Mouse (Mus musculus) layer of hippocampus, adult 11-12 months (tissue): ENCODE data around the gene Ypel1.
A peak's percentile ranks its signal among the peaks of the same experiment; 100 is the strongest.

ENCODE experiments used
- DNase-seq: peaks from one replicate; pipeline ENCODE4 v3.0.0; 2022; ENCODE audit warnings: low spot score

Ypel1 gene

DNA sequence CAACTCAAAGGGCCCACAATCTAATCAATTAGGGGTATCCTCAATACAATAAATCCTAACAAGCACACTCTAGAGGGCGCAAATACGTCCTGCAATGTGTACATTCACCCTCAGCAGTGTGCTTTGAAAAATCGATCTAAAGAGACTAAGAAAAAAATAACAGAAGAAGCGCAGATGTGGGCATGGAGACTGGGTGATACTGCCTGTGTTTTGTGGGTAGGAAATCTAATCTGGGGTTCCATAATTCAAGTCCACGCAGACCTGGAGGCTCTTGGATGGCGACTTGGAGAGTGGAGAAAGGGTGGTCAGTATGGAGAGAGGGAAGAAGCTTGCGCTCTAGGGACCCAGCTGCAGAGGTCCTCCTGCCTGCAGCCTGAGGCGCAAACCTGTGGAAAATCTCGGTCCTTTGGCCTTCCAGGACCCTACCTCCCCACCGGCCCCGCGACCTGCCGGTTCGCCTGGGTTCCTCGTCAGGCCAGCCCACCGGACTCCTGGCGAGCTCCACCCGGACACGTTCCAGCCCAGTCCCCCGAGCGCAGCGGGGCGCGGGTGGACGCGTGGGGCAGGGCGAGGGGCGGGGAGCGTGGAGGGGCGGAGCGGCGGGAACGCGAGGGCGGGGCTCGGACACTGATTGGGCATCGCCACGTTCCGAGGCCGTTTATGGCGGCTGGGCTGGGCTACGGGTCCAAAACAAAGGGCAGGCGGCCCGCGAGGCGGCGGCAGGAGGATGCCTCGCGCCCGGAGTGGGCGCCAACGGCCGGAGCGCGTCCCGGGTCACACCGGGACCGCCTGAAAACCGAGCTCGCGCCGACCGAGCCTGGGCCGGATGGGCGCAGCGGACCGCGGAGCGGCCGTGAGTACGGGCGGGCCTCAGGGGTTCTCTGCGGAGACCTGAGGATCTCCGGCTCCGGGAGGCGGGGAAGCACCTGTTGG is at the start of gene Ypel1:
TSS of gene Ypel1 (plus strand) at position 186 of the 933 bp plus-strand sequence.
- peak; percentile 85 for DNase-seq

DNA sequence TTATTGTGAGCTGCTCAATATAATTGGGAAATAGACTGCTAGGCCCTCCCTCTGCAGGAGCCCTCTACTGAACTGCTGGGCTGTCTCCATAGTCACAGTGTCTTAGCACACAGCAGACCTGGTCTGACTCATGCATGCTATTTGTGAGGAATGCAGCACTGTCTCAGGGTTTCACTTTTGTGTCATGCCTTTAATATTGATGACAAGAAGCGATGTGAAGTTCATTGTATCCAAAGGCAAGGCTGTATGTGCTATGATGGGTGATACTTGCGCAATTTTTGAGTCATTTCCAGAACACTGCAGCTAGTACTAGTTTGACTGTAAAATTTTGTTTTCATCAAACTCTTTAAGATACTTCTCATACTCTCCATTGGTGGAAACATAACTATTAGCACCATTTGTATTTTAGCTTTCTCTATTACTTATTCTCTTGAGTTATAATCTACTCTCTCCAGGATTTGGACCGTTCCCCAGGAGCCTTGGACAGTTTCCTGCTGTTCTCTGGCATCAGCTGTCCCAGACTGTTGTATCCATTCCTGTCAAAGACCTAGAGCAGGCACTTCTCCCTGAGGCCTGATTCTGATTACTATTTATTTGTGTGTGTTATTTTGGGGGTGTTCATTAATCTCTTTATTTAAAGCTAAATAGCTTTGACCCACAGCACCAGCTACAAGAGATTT is 44.9 kb upstream of the Ypel1 start:
- no peak for DNase-seq

DNA sequence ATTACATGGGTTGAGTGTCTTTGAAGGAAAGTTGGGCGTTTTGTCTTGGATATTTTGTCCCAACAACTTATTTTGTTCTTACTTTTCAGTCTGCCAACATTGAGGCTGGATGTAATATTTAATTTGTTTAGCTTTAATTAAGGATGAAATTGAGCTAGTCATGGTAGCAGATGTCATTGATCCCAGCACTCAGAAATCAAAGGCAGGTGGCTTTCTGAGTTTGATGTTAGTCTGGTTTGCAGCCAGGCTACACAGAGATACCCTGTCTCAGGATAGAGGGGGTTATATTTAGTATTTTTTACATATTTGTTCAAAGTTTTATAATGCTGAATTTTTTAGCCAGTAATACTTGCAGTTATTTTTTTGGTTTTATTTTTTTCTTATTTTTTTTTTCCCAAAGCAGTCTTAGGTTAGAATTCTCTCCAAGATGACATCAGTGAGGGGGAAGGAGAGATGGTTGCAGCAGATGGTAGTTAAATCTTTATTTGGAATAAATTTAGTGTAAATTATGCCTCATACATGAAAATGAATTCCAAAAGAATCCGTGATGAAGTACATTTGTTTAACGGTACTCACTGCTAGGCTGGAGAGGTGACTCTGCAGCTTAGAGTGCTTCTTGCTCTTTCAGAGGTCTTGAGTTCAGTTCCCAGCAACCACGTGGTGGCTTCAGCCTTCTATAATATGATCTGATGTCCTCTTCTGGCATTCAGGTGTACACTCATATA is 39.4 kb upstream of the Ypel1 start:
- peak; percentile 26 for DNase-seq

DNA sequence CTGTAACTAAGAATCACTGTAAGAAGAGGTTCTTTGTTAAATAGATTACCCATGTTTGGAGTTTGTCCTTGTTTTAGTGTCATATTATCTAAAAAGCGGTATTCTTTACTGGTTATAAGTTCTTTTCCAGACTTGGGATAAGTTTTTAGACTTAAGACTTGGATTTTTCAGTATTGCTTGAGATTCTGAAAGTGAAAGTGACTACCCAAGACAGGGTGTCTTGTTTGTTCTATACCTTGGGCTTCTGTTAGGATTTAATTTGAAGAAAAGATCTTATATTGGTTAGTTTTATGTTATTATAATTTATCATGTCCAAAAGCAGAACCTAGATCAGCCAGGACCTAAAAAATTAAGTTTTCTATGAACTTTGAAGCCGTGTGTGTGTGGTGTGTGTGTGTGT is 35.7 kb upstream of the Ypel1 start:
- DNase-seq: no peak

DNA sequence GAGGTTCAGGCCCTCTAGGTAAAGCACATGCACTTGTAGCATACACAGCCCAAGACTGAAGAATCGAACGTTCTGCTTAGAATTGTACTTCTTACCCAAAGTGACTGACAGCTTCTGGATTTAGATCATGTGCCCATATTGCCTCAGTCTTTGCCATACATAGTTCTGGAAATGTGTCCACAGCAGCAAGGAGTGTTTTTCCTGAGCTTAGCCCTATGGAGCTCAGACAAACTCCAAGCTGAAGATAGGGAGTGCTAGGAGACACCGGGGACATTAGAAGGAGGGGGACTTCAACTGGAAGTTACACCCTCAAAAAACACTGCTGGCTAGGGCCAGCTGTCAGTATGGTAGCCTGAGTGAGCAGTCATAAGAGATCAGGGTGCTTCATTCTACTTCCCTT is 28.8 kb upstream of the Ypel1 start:
- no peak for DNase-seq

DNA sequence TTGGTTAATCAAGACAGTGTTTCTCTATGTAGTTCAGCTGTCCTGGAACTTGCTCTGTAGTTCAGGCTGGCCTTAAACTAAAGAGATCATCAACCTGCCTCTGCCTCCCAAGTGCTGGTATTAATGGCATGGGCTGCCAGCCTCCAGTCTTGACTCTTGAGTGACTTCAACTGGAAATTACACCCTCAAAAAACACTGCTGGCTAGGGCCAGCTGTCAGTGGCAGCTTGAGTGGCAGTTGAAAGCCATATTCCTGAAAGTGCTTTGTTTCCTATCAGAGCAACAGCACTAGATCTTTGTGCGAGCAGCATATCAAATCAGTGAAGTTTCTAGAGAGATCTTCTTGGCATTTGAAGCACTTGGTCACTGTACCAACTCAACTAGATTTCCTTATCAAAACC is 28.1 kb upstream of the Ypel1 start:
- no peak for DNase-seq

DNA sequence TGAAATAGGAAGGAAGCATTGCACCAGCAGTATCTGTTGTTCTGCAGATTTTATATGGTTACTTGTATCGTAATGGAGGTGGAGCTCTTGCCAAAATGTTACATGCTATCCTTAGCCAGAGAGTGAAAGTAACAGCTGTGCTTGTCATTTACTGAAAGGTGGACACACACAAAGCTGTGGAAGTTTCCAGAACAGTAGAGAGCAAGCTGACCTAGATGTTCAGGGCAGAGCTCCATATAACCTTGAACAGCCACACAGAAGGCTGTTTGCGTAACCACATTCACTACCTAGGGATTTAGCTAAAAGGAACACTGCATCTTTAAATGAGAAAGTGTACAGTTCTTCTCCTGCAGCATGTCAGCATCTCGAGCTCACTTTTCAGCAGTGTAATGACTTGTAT is 25.2 kb upstream of the Ypel1 start:
- no peak for DNase-seq

DNA sequence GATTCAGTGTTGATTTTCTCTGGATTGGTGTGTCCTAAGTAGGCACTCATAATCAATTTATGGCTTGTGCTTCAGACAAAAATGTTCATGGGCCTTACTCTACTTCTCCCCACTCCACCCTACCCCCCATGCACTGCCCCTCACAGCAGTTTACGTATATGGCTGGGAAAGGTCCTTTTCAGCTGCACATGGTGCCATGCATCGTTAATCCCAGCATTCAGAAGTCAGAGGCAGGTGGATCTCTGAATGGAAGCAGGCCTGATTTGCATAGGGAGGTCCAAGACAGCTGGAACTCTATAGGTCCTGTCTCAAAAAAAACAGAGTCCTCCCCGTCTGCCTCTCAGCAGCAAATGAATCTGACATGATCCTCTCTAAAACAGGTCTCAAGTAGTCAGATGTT is 24.2 kb upstream of the Ypel1 start:
- DNase-seq: no peak

DNA sequence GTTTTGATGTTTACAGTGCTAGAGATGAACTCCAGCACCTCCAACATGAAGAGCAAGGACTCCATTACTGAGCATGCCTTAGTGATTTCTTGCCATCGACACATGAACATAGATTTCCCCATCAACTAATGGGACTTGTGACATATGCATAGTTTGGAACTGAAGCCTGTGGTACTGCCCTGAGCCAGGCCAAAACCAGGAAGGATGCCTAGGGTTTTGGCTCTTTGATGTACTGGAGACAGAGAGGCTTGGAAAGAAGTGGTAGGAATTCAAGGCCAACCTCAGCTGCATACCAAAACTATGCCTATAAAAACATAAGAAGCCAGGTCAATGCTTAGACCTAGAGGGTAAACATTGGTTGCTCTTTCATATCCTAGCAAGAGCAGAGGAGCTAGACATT is 19.6 kb upstream of the Ypel1 start:
- DNase-seq: no peak

DNA sequence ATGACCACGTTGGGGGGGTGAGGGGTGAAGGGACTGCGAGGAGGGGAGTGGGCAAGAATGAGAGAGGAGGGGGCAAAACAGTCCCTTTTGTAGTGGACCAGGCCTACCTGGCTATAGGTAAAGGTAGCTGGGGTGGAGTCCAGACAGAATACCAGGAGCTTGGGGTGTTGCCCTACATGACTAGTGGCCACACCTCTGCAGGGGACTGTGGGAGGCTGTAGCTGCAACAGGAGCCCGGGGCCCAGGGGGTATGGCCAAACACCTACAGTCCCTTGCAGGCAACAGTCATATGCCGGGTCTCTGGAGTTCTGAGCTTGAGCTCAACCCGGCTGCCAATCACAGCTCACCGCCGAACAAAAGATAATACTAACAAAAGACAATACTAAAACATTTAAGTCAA is 17.4 kb upstream of the Ypel1 start:
- DNase-seq: no peak

DNA sequence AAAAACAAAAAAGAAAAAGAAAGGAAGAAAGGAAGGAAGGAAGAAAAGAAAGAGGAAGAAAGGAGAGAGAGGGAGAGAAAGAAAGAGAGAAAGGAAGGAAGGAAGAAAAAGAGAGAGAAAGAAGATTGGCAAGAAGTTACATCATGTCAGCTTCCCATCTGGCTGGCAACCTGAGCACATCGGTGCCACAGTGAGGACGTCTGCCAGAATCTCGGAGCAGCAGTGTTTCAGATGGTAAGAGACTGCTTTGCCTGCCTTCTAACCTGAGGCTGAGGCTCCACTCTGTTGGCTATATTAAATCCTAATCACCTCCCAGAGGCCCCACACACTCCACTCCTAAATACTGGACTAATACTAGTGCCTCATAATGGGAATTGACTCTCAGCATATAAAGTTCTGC is 15.6 kb upstream of the Ypel1 start:
- DNase-seq: no peak

DNA sequence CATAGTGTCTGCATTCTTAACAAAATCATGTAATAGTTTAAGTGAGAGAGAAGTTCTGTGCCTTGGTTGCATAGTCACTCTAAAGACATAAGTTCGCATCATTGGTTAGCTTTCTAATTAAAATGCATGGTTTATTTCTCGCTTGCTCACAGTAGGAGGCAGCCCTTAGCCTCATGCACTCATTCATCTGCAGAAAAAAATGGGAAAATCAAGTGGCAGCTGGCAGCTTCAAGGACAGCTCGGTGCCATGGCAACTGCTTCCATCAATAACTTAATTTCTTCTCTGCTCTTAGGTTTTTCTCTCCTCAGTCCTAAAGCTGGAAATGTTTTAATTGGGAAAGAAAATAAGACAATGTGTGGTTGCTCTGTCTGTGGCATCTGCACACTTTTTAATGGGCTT is 13.9 kb upstream of the Ypel1 start:
- peak; percentile 57 for DNase-seq

DNA sequence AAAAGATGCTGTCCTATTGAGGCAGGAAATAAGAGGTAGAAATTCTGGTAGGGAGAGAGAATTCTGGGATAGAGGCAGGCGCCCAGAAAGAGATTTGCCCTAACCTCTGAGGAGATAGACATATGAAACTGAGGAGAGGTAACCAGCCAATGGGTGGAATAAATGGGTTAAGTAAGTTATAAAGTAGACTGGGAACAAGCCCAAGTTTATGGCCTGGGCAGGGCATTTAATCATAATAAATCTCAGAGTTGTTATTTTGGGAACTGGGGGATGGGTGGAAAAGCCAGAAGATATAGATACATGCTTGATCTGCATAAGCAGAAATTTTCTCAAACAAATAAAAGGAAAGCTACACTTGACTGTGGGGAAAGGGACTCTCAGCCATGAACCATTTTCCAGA is 7.2 kb upstream of the Ypel1 start:
- DNase-seq: no peak

DNA sequence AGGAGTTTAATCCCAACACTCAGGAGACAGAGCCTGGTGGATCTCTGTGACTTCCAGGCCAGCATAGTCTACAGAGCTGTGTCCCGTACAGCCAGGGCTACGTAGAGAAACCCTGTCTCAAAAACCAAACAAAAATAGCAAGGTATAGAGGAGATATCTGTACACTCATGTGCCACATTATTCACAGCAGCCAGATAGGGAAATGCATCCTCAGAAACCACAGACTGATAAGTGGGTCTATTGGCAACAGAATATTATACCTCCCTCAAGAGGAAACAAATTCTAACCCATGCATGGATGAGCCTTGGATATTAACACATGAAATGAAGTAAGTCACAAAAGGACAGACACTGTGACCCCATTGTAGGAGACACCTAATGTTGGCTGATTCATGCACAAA is 1.9 kb upstream of the Ypel1 start:
- no peak for DNase-seq

DNA sequence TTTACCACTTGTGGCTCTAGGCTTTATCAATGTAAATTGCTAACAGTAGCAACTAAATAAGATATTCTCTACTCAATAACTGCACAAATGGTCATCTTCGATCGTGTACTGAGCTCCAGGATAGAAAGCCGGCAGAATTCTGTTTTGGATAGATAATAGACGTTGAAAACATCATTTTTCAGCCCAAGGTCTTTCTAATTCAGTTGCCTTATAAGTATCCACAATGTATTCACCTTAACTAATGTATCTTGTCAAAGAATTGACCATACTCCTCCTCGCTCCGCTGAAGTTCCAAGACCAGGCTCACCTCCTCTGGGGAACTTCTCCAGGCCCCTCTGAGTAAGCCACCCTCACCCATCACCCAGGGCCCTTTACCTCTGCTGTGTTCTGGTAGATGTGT is 1.2 kb downstream of the Ypel1 start:
- no peak for DNase-seq

DNA sequence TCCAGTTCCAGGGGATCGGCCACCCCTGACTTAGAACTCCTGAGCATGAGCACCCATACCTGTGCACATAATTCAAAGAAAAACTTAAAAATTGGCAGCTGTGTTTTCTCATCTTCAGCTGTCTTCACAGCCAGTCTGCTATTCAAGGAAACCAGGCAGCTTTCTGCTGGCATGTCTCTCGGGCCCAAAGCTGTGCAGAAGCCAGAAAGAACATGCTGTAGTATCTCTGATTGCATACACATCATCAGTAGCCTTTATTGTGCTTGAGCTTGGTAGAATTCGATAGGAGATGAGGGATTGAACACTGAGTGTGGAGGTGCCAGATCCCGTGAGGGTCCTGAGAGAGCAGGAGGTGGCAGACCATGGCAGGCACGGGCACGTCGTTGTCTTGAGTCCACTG is 3.5 kb downstream of the Ypel1 start:
- DNase-seq: no peak

DNA sequence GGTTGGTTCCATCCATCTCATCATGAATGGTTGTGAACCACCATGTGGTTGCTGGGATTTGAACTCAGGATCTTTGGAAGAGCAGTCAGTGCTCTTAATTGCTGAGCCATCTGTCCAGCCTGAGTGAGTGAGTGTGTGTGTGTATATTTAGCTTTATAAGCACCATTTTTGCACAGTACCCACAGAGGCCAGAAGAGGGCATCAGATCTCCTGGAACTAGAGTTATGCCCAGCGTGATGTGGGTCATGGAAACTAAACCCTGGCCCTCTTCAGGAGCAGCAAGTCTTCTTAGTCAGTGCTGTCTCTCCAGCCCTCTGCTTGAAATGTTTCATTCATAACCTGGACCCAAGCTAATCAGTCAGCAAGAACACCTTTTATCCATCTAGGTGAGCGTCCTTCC is 6.8 kb downstream of the Ypel1 start:
- DNase-seq: no peak

DNA sequence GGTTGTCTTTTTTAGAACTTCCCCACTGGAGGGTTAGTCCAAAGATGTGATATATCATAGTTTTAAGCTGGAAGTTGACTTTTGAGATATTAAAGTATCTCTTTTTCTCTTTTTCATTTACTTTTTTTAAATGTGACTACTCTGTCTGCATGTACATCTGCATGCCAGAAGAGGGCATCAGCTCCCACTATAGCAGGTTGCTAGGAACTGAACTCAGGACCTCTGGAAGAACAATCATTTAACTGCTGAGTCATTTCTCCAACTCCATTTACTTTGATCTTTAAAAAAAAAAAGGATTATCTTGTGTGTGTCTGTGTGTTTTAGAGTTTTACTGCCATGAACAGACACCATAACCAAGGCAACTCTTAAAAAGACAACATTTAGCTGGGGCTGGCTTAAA is 7.4 kb downstream of the Ypel1 start:
- DNase-seq: no peak

DNA sequence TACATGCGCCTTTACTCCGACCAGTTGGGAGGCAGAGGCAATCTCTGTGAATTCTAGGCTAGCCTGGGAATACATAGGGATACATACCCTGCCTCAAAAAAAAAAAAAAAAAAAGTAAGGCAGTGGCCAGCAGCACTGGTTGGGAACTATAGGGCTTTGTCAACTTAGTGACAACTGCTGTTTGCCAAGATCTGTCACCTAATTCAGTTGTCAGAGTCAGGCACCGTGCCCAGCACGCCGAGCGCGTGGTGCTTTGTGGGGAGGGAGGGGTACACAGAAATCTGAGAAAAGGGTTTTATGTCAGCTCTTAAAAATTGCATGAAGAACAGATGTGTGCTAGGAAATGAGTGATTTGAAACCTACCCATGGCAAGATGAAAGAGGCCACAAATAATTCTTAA is 8.6 kb downstream of the Ypel1 start:
- DNase-seq: no peak

DNA sequence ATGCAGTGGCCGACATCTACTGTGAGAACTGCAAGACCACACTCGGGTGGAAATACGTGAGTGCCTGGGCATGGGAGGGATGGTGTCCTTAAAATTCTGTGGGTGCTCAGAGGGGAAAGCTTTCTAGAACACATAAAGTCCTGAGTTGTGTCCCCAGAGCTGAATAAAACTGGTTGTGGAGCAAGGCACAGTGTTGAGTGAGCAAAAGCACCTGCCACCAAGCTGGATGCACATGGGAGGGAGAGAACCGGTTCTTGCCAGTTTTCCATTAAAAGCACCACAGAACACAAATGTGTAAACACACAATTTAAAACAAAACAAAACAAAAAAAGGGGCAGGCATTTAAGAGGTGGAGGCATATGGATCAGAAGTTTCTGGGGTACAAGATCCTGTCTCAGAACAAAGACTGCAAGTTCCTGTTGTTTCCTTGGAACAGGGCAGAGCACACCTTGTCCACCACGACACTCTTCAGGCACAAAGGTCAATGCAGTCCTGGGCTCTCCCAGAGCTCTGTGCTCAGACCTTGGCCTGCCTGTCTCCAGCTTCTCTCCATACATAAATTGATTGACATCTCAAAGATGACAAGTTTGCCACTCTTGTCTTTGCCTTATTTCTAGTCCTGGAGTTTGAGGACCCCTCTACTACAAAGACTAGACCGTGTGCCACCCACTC is 12.8 kb downstream of the Ypel1 start:
- no peak for DNase-seq

DNA sequence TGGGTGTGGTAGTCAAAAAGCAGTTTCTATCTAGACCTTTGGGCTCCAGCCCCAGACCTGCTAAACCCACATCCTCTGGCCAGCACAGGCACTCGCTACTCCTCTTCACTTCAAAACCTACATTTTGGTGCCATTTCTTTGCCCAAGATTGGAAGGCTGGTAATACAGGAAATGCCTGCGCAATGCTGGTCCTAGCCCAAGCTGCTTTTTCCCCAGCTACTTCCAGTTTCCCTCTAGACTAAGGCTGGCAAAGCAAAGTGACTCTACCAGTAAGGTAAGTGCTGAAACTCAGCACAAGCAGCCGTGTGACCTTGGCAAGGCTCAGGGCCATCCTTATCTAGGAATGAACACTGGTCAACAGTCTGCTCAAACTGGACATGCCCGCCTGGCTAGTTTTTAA is 16.1 kb downstream of the Ypel1 start:
- no peak for DNase-seq

DNA sequence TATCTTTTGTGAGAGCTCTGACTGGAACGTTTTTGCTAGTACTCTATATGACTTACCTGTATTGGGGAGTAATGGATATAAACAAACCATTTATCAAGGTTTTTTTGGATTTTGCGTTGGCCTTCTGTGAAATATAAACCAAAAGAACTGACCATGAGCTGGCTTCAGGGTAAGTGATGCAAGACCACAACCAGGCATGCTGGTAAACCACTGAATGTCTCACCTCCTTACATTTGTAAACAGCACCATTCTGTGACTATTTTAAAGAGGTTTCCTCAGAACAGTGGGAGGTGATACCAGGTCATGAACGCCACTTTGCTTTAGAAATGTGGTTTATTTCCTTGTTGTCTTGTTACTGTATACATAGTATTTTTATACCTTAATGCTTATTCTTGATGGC is 16.7 kb downstream of the Ypel1 start:
- DNase-seq: no peak
